Mouse (Mus musculus) forebrain, embryonic 15.5 days (tissue): ENCODE results near the gene Gm12830. TPM values are rescaled to one million over a fixed set of nuclear protein-coding genes. Genes with fewer than 3 reads are reported as not detected.
A peak's percentile ranks its signal among the peaks of the same experiment; 100 is the strongest.

Experiments used
- ATAC-seq: fragments of 200-750 bp; cut with Nextera tagmentation; replicated peaks from 2 replicates; pipeline ENCODE4 v1.8.0; 2017; ENCODE audit warnings: mild to moderate bottlenecking, moderate TSS enrichment, moderate library complexity
- H3K27ac ChIP-seq: fragments of 300-500 bp; sonication (generic); replicated peaks from 2 replicates; pipeline ENCODE4 v1.5.1; 2015; ENCODE audit warnings: mild to moderate bottlenecking, inconsistent platforms
- H3K27me3 ChIP-seq: fragments of 300-500 bp; sonication (generic); 2 replicates; pipeline ENCODE4 v1.6.1; 2015; ENCODE audit warnings: inconsistent platforms
- H3K36me3 ChIP-seq: fragments of 300-500 bp; sonication (generic); 2 replicates; pipeline ENCODE4 v1.6.1; 2015; ENCODE audit warnings: mild to moderate bottlenecking, inconsistent platforms
- H3K4me1 ChIP-seq: fragments of 300-500 bp; sonication (generic); 2 replicates; pipeline ENCODE4 v1.6.1; 2015; ENCODE audit warnings: inconsistent platforms
- H3K4me2 ChIP-seq: fragments of 300-500 bp; sonication (generic); replicated peaks from 2 replicates; pipeline ENCODE4 v1.6.1; 2015; ENCODE audit warnings: mild to moderate bottlenecking, inconsistent platforms
- H3K4me3 ChIP-seq: fragments of 300-500 bp; sonication (generic); 2 replicates; pipeline ENCODE4 v1.5.1; 2015; ENCODE audit warnings: mild to moderate bottlenecking, inconsistent platforms
- H3K9ac ChIP-seq: fragments of 300-500 bp; sonication (generic); replicated peaks from 2 replicates; pipeline ENCODE4 v1.6.1; 2015; ENCODE audit warnings: mild to moderate bottlenecking, inconsistent platforms
- H3K9me3 ChIP-seq: fragments of 300-500 bp; sonication (generic); 2 replicates; pipeline ENCODE4 v1.6.1; 2016; ENCODE audit warnings: inconsistent platforms
- WGBS: fragments of 180-500 bp; shearing (Covaris S2); methylation state at CpG from one replicate; pipeline ENCODE4 v1.1.7; 2015; ENCODE audit warnings: mixed read lengths; 5-methylcytosine and 5-hydroxymethylcytosine counted together
- polyA plus RNA-seq: library from polyadenylated mRNA; unstranded; fragments of >200 nt; fragmentation: Nextera tagmentation; extraction: Ambion mirVana; gene quantifications from 2 replicates; pipeline ENCODE4 v1.2.1, GENCODE M21; 2015

Gene Gm12830
- polyA plus RNA-seq, 1 experiment from 2014 or later = not detected

GRCm38 (mm10) chr4:114853968-114854367 lies 32.4 kb downstream of the Gm12830 start:
- H3K36me3 ChIP-seq = no peaks in the 10 kb centered on the region

GRCm38 (mm10) chr4:114858426-114858825 lies 36.9 kb downstream of the Gm12830 start:
- Histone ChIP-seq H3K9ac (no peak overlapping the region), H3K9me3 (no peaks in the 10 kb centered on the region), H3K36me3 (no peaks in the 10 kb centered on the region), H3K27ac (no peak overlapping the region), H3K4me2 (no peak overlapping the region), H3K4me3 (no peak overlapping the region), H3K4me1 (no peaks in the 10 kb centered on the region), H3K27me3 (no peaks in the 10 kb centered on the region)
- no peak for ATAC-seq
- 35% methylated on average over 5 of the region's 5 CpGs for WGBS

More at GRCm38 (mm10) chr4:114853968-114854367, 32.4 kb downstream of the Gm12830 start:
- no peak for ATAC-seq
- Histone ChIP-seq H3K4me1 (no peaks in the 10 kb centered on the region), H3K27ac (no peak overlapping the region), H3K9ac (no peak overlapping the region), H3K27me3 (no peaks in the 10 kb centered on the region), H3K4me3 (no peak overlapping the region), H3K4me2 (no peak overlapping the region), H3K9me3 (no peaks in the 10 kb centered on the region)
- WGBS = 73% methylated on average over 2 of the region's 2 CpGs

DNA sequence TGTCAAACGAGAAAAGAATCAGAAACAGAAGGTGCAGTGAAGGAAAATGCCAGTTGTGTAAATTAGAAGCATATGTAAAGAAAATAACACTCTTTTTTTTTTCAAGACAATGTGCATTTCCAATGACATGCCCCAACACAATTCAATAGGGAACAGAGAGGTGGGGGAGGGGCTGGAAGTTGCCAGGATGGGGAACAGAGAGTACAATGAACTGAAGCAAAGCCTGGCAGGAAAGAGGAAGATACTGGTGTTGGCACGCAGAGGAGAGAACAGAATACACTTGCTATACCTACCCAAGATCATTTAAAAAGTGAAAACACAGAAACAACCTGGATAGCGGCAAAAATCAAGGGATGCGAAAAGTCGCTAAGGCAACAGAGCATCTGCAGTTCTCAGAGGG lies 41.6 kb downstream of the Gm12830 start:
- 77% methylated on average over 5 of the region's 5 CpGs for WGBS
- H3K4me3 ChIP-seq = no peak overlapping the region
- H3K36me3 ChIP-seq = no peaks in the 10 kb centered on the region
- no peak overlapping the region for H3K9ac ChIP-seq
- H3K4me1 ChIP-seq = no peaks in the 10 kb centered on the region
- H3K27ac ChIP-seq = no peak overlapping the region
- no peak for ATAC-seq
- no peaks in the 10 kb centered on the region for H3K27me3 ChIP-seq
- H3K4me2 ChIP-seq = no peak overlapping the region
- H3K9me3 ChIP-seq = no peaks in the 10 kb centered on the region

- Histone ChIP-seq H3K9me3 (no peaks in the 10 kb centered on the region), H3K4me1 (no peaks in the 10 kb centered on the region), H3K27me3 (no peaks in the 10 kb centered on the region), H3K36me3 (no peaks in the 10 kb centered on the region), H3K27ac (no peak overlapping the region), H3K9ac (no peak overlapping the region), H3K4me2 (no peak overlapping the region), H3K4me3 (no peak overlapping the region)
- 88% methylated on average over 11 of the region's 11 CpGs for WGBS
- ATAC-seq = no peak
Observed at GRCm38 (mm10) chr4:114869765-114870490, 48.4 kb downstream of the Gm12830 start.

- no peak for ATAC-seq
- H3K9me3 ChIP-seq = no peaks in the 10 kb centered on the region
- H3K27me3 ChIP-seq = no peaks in the 10 kb centered on the region
- no peak overlapping the region for H3K4me3 ChIP-seq
- H3K4me1 ChIP-seq = no peaks in the 10 kb centered on the region
- H3K4me2 ChIP-seq = no peak overlapping the region
- no peaks in the 10 kb centered on the region for H3K36me3 ChIP-seq
- no peak overlapping the region for H3K27ac ChIP-seq
- H3K9ac ChIP-seq = no peak overlapping the region
- 15% methylated on average over 8 of the region's 8 CpGs for WGBS
Observed at GRCm38 (mm10) chr4:114876441-114876972, 55.0 kb downstream of the Gm12830 start.

DNA sequence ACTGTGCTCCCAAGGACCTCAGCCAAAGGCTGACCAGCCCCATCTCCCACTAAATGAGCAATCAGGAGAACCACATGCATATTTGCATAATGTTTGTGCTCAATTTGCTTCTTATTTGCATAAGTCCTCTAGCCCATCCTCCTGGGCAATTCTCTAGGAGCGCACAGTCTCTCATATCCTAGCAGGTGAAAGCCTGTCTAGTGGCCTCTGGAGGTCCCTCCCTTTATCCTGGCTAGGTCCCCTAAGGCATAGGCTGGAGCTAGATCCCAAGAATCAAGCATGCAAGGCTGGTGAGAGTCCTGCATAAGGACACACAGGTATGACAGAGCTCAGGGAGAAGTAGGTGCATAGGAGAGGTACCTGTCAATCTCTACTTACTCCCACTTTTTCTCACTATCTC lies 60.7 kb downstream of the Gm12830 start:
- H3K27me3 ChIP-seq = no peaks in the 10 kb centered on the region
- ATAC-seq = no peak
- no peaks in the 10 kb centered on the region for H3K9me3 ChIP-seq
- H3K4me2 ChIP-seq = no peak overlapping the region
- no peak overlapping the region for H3K9ac ChIP-seq
- no peak overlapping the region for H3K4me3 ChIP-seq
- 56% methylated on average over 1 of the region's 1 CpGs for WGBS
- H3K4me1 ChIP-seq = no peaks in the 10 kb centered on the region
- no peak overlapping the region for H3K27ac ChIP-seq
- no peaks in the 10 kb centered on the region for H3K36me3 ChIP-seq

- Histone ChIP-seq H3K36me3 (no peaks in the 10 kb centered on the region), H3K9ac (no peak overlapping the region), H3K27me3 (peaks cover 72% of the 10 kb centered on the region), H3K4me2 (no peak overlapping the region), H3K27ac (no peak overlapping the region), H3K4me3 (no peak overlapping the region), H3K9me3 (no peaks in the 10 kb centered on the region), H3K4me1 (peaks cover 4% of the 10 kb centered on the region)
- WGBS = 34% methylated on average over 4 of the region's 4 CpGs
- no peak for ATAC-seq
Observed at GRCm38 (mm10) chr4:114897853-114898252, 76.3 kb downstream of the Gm12830 start.

DNA sequence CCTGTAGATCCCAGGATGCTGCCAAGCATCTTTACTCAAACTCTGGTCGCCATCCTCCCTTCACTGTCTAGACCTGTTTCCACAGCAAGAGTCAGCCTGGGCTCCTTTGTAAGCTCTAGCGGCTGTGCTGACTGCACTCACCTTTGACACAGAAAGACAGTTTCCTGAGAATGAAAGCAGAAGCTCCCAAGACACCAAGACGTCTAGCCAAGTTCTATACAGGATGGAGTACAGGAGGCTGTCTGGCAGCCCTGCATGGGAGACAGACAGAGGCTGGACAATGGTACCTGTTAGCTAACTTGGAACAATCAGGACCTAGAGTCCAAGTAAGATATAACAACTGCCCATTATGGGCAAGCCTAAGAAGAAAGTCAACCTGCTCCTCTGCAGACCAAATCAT lies 78.4 kb downstream of the Gm12830 start:
- H3K36me3 ChIP-seq = no peaks in the 10 kb centered on the region
- H3K4me3 ChIP-seq = no peak overlapping the region
- 4% methylated on average over 3 of the region's 3 CpGs for WGBS
- no peak for ATAC-seq
- H3K9ac ChIP-seq = no peak overlapping the region
- peaks cover 93% of the 10 kb centered on the region for H3K27me3 ChIP-seq
- no peak overlapping the region for H3K4me2 ChIP-seq
- H3K27ac ChIP-seq = no peak overlapping the region
- H3K9me3 ChIP-seq = no peaks in the 10 kb centered on the region
- H3K4me1 ChIP-seq = peaks cover 5% of the 10 kb centered on the region

GRCm38 (mm10) chr4:114900866-114901642 lies 79.5 kb downstream of the Gm12830 start:
- Histone ChIP-seq H3K9ac (no peak overlapping the region), H3K4me1 (peaks cover 5% of the 10 kb centered on the region), H3K27me3 (peaks cover 98% of the 10 kb centered on the region), H3K4me2 (no peak overlapping the region), H3K36me3 (no peaks in the 10 kb centered on the region), H3K9me3 (no peaks in the 10 kb centered on the region), H3K4me3 (no peak overlapping the region), H3K27ac (no peak overlapping the region)
- 2% methylated on average over 33 of the region's 33 CpGs for WGBS
- 0 out of 2 replicates have a peak, but pooled peaks have one; percentile 23 for ATAC-seq

DNA sequence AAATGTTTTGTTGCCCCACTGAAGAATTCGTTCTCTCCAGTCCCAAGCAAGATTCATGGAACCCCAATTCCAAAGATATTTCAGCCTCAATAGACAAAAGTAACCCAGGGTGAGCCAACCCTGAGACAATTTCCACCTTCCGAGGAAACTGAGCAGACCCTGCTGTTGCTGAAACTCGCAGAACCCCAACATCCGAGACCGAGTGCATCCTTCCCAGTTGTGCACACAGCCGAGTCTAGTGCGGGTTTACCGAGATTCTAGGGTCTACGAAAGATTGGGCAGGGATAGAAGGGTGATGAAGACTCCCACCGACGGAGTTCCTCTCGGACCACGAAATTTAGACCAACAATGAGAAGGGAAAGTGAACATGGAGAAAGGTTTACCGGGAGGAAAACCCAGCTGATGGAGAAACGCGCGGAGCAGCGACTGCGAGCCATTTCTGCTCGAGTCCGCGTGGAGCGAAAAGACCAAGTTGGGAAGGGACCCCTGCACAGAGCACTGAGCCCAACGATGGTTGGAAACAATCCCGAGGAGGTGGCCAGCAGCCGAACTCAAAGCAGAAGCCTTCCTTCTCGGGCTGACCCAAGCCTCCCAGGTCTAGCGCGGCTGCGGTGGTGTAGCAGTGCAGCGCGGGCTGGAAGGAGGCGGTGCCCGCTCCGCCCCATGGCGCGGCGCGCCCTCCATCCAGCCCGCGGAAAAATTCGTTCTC lies 80.3 kb downstream of the Gm12830 start:
- Histone ChIP-seq H3K4me3 (no peak overlapping the region), H3K36me3 (no peaks in the 10 kb centered on the region), H3K4me1 (peaks cover 5% of the 10 kb centered on the region), H3K27ac (no peak overlapping the region), H3K27me3 (peaks cover 99% of the 10 kb centered on the region), H3K9ac (no peak overlapping the region), H3K4me2 (no peak overlapping the region), H3K9me3 (no peaks in the 10 kb centered on the region)
- ATAC-seq = no peak
- under 1% methylated on average over 42 of the region's 42 CpGs for whole genome bisulfite sequencing

GRCm38 (mm10) chr4:114902641-114903421 lies 81.3 kb downstream of the Gm12830 start:
- WGBS = under 1% methylated on average over 39 of the region's 39 CpGs
- Histone ChIP-seq H3K27me3 (peaks cover 99% of the 10 kb centered on the region), H3K9ac (no peak overlapping the region), H3K9me3 (no peaks in the 10 kb centered on the region), H3K36me3 (no peaks in the 10 kb centered on the region), H3K27ac (no peak overlapping the region), H3K4me1 (peaks cover 11% of the 10 kb centered on the region), H3K4me3 (no peak overlapping the region), H3K4me2 (no peak overlapping the region)
- no peak for ATAC-seq
